Mouse (Mus musculus): ENCODE measurements around the gene Kif22. TPM values are rescaled to one million over a fixed set of nuclear protein-coding genes. Genes with fewer than 3 reads are reported as not detected.

The Kif22 gene
- polyA plus RNA-seq, 1 experiment from 2014 or later: 145 TPM

GRCm38 (mm10) chr7:126999568-126999967, 42.7 kb downstream of the Kif22 start:
- Histone ChIP-seq H3K9me3 (ENCODE audit: low read length) (no peaks in the 10 kb centered on the region), H3K4me1 (ENCODE audit: insufficient read depth, low read length) (no peaks in the 10 kb centered on the region), H3K4me3 (ENCODE audit: low read length) (no peak overlapping the region), H3K4me2 (replicated peaks; ENCODE audit: low read depth, low read length) (no peak overlapping the region), H3K9ac (replicated peaks; ENCODE audit: low read length) (no peak overlapping the region), H3K36me3 (ENCODE audit: insufficient read depth, low read length) (0 out of 2 replicates have a peak, but pooled peaks cover 7% of the 10 kb centered on the region), H3K27me3 (ENCODE audit: insufficient read depth, low read length) (no peaks in the 10 kb centered on the region), H3K27ac (ENCODE audit: low read length) (no peak overlapping the region)
- ATAC-seq (ENCODE audit: low FRiP score, low TSS enrichment): no peak
- 76% methylated on average over 10 of the region's 10 CpGs for WGBS

GRCm38 (mm10) chr7:126996449-126996848, 45.8 kb downstream of the Kif22 start:
- Histone ChIP-seq H3K4me1 (ENCODE audit: insufficient read depth, low read length) (no peaks in the 10 kb centered on the region), H3K36me3 (ENCODE audit: insufficient read depth, low read length) (0 out of 2 replicates have a peak, but pooled peaks cover 7% of the 10 kb centered on the region), H3K9ac (replicated peaks; ENCODE audit: low read length) (no peak overlapping the region), H3K4me3 (ENCODE audit: low read length) (no peak overlapping the region), H3K27ac (ENCODE audit: low read length) (no peak overlapping the region), H3K4me2 (replicated peaks; ENCODE audit: low read depth, low read length) (no peak overlapping the region), H3K9me3 (ENCODE audit: low read length) (no peaks in the 10 kb centered on the region), H3K27me3 (ENCODE audit: insufficient read depth, low read length) (no peaks in the 10 kb centered on the region)
- WGBS: 80% methylated on average over 4 of the region's 4 CpGs
- no peak for ATAC-seq (ENCODE audit: low FRiP score, low TSS enrichment)

- Histone ChIP-seq H3K27me3 (ENCODE audit: insufficient read depth, low read length) (no peaks in the 10 kb centered on the region), H3K36me3 (ENCODE audit: insufficient read depth, low read length) (no peaks in the 10 kb centered on the region), H3K27ac (ENCODE audit: low read length) (no peak overlapping the region), H3K4me2 (replicated peaks; ENCODE audit: low read depth, low read length) (no peak overlapping the region), H3K9me3 (ENCODE audit: low read length) (no peaks in the 10 kb centered on the region), H3K4me3 (ENCODE audit: low read length) (no peak overlapping the region), H3K9ac (replicated peaks; ENCODE audit: low read length) (no peak overlapping the region), H3K4me1 (ENCODE audit: insufficient read depth, low read length) (no peaks in the 10 kb centered on the region)
- WGBS: 74% methylated on average over 8 of the region's 8 CpGs
- no peak for ATAC-seq (ENCODE audit: low FRiP score, low TSS enrichment)
Observed at GRCm38 (mm10) chr7:126988816-126989215, 53.5 kb downstream of the Kif22 start.

GRCm38 (mm10) chr7:126986319-126986718, 56.0 kb downstream of the Kif22 start:
- Histone ChIP-seq H3K27ac (ENCODE audit: low read length) (no peak overlapping the region), H3K4me1 (ENCODE audit: insufficient read depth, low read length) (no peaks in the 10 kb centered on the region), H3K4me2 (replicated peaks; ENCODE audit: low read depth, low read length) (no peak overlapping the region), H3K36me3 (ENCODE audit: insufficient read depth, low read length) (peaks cover 2% of the 10 kb centered on the region; the same call in 1 of the 2 replicates), H3K9ac (replicated peaks; ENCODE audit: low read length) (no peak overlapping the region), H3K27me3 (ENCODE audit: insufficient read depth, low read length) (no peaks in the 10 kb centered on the region), H3K9me3 (ENCODE audit: low read length) (no peaks in the 10 kb centered on the region), H3K4me3 (ENCODE audit: low read length) (no peak overlapping the region)
- WGBS: 45% methylated on average over 9 of the region's 9 CpGs
- peak; percentile 62 for ATAC-seq (ENCODE audit: low FRiP score, low TSS enrichment)

- Histone ChIP-seq H3K4me3 (ENCODE audit: low read length) (no peak overlapping the region), H3K27ac (ENCODE audit: low read length) (no peak overlapping the region), H3K27me3 (ENCODE audit: insufficient read depth, low read length) (no peaks in the 10 kb centered on the region), H3K36me3 (ENCODE audit: insufficient read depth, low read length) (peaks cover 10% of the 10 kb centered on the region; the same call in 1 of the 2 replicates), H3K4me1 (ENCODE audit: insufficient read depth, low read length) (no peaks in the 10 kb centered on the region), H3K4me2 (replicated peaks; ENCODE audit: low read depth, low read length) (no peak overlapping the region), H3K9me3 (ENCODE audit: low read length) (no peaks in the 10 kb centered on the region), H3K9ac (replicated peaks; ENCODE audit: low read length) (no peak overlapping the region)
- WGBS: 26% methylated on average over 10 of the region's 10 CpGs
- no peak for ATAC-seq (ENCODE audit: low FRiP score, low TSS enrichment)
Observed at GRCm38 (mm10) chr7:126984667-126985444, 57.4 kb downstream of the Kif22 start.

- Histone ChIP-seq H3K4me1 (ENCODE audit: insufficient read depth, low read length) (no peaks in the 10 kb centered on the region), H3K4me2 (replicated peaks; ENCODE audit: low read depth, low read length) (no peak overlapping the region), H3K27me3 (ENCODE audit: insufficient read depth, low read length) (no peaks in the 10 kb centered on the region), H3K4me3 (ENCODE audit: low read length) (no peak overlapping the region), H3K9ac (replicated peaks; ENCODE audit: low read length) (no peak overlapping the region), H3K9me3 (ENCODE audit: low read length) (no peaks in the 10 kb centered on the region), H3K36me3 (ENCODE audit: insufficient read depth, low read length) (peaks cover 27% of the 10 kb centered on the region), H3K27ac (ENCODE audit: low read length) (no peak overlapping the region)
- ATAC-seq (ENCODE audit: low FRiP score, low TSS enrichment): no peak
- WGBS: 68% methylated on average over 7 of the region's 7 CpGs
Observed at GRCm38 (mm10) chr7:126983113-126983512, 59.2 kb downstream of the Kif22 start.

- Histone ChIP-seq H3K4me3 (ENCODE audit: low read length) (no peak overlapping the region), H3K9ac (replicated peaks; ENCODE audit: low read length) (no peak overlapping the region), H3K4me2 (replicated peaks; ENCODE audit: low read depth, low read length) (no peak overlapping the region), H3K4me1 (ENCODE audit: insufficient read depth, low read length) (peaks cover under 1% of the 10 kb centered on the region; the same call in 1 of the 2 replicates), H3K36me3 (ENCODE audit: insufficient read depth, low read length) (peaks cover 30% of the 10 kb centered on the region), H3K9me3 (ENCODE audit: low read length) (no peaks in the 10 kb centered on the region), H3K27me3 (ENCODE audit: insufficient read depth, low read length) (no peaks in the 10 kb centered on the region), H3K27ac (ENCODE audit: low read length) (no peak overlapping the region)
- ATAC-seq (ENCODE audit: low FRiP score, low TSS enrichment): no peak
- whole genome bisulfite sequencing: 91% methylated on average over 4 of the region's 4 CpGs
Observed at GRCm38 (mm10) chr7:126982054-126982453, 60.2 kb downstream of the Kif22 start.

- Histone ChIP-seq H3K36me3 (ENCODE audit: insufficient read depth, low read length) (peaks cover 30% of the 10 kb centered on the region), H3K9ac (replicated peaks; ENCODE audit: low read length) (no peak overlapping the region), H3K27ac (ENCODE audit: low read length) (no peak overlapping the region), H3K4me2 (replicated peaks; ENCODE audit: low read depth, low read length) (no peak overlapping the region), H3K27me3 (ENCODE audit: insufficient read depth, low read length) (no peaks in the 10 kb centered on the region), H3K4me1 (ENCODE audit: insufficient read depth, low read length) (peaks cover 3% of the 10 kb centered on the region; the same call in 1 of the 2 replicates), H3K9me3 (ENCODE audit: low read length) (no peaks in the 10 kb centered on the region), H3K4me3 (ENCODE audit: low read length) (no peak overlapping the region)
- no peak for ATAC-seq (ENCODE audit: low FRiP score, low TSS enrichment)
- 83% methylated on average over 2 of the region's 2 CpGs for WGBS
Observed at GRCm38 (mm10) chr7:126981601-126982000, 60.7 kb downstream of the Kif22 start.

- Histone ChIP-seq H3K27me3 (ENCODE audit: insufficient read depth, low read length) (no peaks in the 10 kb centered on the region), H3K9ac (replicated peaks; ENCODE audit: low read length) (no peak overlapping the region), H3K4me1 (ENCODE audit: insufficient read depth, low read length) (peaks cover 6% of the 10 kb centered on the region), H3K9me3 (ENCODE audit: low read length) (no peaks in the 10 kb centered on the region), H3K4me3 (ENCODE audit: low read length) (no peak overlapping the region), H3K27ac (ENCODE audit: low read length) (no peak overlapping the region), H3K4me2 (replicated peaks; ENCODE audit: low read depth, low read length) (no peak overlapping the region), H3K36me3 (ENCODE audit: insufficient read depth, low read length) (peaks cover 30% of the 10 kb centered on the region)
- no peak for ATAC-seq (ENCODE audit: low FRiP score, low TSS enrichment)
- WGBS: 82% methylated on average over 6 of the region's 6 CpGs
Observed at GRCm38 (mm10) chr7:126978841-126979240, 63.4 kb downstream of the Kif22 start.

All from kidney, embryonic 16.5 days (tissue).